Mouse (Mus musculus) left cerebral cortex, postnatal 14 days (tissue): Measurements from ENCODE around the gene Mrpl20. TPM values are rescaled to one million over a fixed set of nuclear protein-coding genes. Genes with fewer than 3 reads are reported as not detected.
"Not testable (repeated sequence)": the region's sequence is repeated elsewhere in the genome, so short reads cannot be mapped to it uniquely, and the experiment has no call there.

Experiments
- DNase-seq, 2 experiments: peaks; one replicate each; pipeline ENCODE4 v3.0.0; 2021 to 2022; ENCODE audit warnings: low spot score in 2 of 2, mixed read lengths in 1 of 2
- intact Hi-C: fragments of 180-260 bp; cut with DNase I; formaldehyde crosslinking; loops from one replicate; pipeline ENCODE4 v1.15.1; 2025
- total RNA-seq, 2 experiments: library from RNA; stranded (reverse); gene quantifications; 2 replicates each; pipeline ENCODE4 v1.2.3; 2021

The Mrpl20 gene
- total RNA-seq, 2 experiments from 2014 or later = 104 to 112 TPM

GRCm38 (mm10) chr4:155779498-155779897 lies 23.2 kb upstream of the Mrpl20 start:
- DNase-seq = no peak
- intact Hi-C loops = no loop called here

- intact Hi-C loops = no loop called here
Observed at GRCm38 (mm10) chr4:155780895-155781294, 21.8 kb upstream of the Mrpl20 start.

GRCm38 (mm10) chr4:155783486-155784080 lies 19.1 kb upstream of the Mrpl20 start:
- intact Hi-C loops = no loop called here
- DNase-seq = no peak

More at GRCm38 (mm10) chr4:155780895-155781294, 21.8 kb upstream of the Mrpl20 start:
- no peak for DNase-seq

GRCm38 (mm10) chr4:155784081-155784701 lies 18.5 kb upstream of the Mrpl20 start:
- intact Hi-C loops = no loop called here
- DNase-seq = peak; percentile 73 to 76

- intact Hi-C loops = no loop called here
Observed at GRCm38 (mm10) chr4:155785246-155785645, 17.4 kb upstream of the Mrpl20 start.

GRCm38 (mm10) chr4:155785819-155786218 lies 16.9 kb upstream of the Mrpl20 start, which contains the start of gene Tmem88b:
TSS of gene Tmem88b (minus strand) at chr4:155785874.
- DNase-seq = no peak

More at GRCm38 (mm10) chr4:155785246-155785645, 17.4 kb upstream of the Mrpl20 start:
- no peak for DNase-seq

GRCm38 (mm10) chr4:155788300-155788699 lies 14.4 kb upstream of the Mrpl20 start:
- DNase-seq = no peak
- intact Hi-C loops = no loop called here

More at GRCm38 (mm10) chr4:155785819-155786218, 16.9 kb upstream of the Mrpl20 start, which contains the start of gene Tmem88b:
- intact Hi-C loops = no loop called here

GRCm38 (mm10) chr4:155788833-155789232 lies 13.8 kb upstream of the Mrpl20 start:
- DNase-seq, intact Hi-C loops: not testable (repeated sequence)

- no peak for DNase-seq
- intact Hi-C loops = no loop called here
Observed at GRCm38 (mm10) chr4:155790021-155790489, 12.6 kb upstream of the Mrpl20 start, which contains the start of gene Ankrd65. TSS of gene Ankrd65 (plus strand) at chr4:155790439.

GRCm38 (mm10) chr4:155790650-155791161 lies 12.0 kb upstream of the Mrpl20 start:
- DNase-seq = no peak
- intact Hi-C loops = no loop called here

- intact Hi-C loops = no loop called here
- no peak for DNase-seq
Observed at GRCm38 (mm10) chr4:155791240-155791933, 11.3 kb upstream of the Mrpl20 start.

- intact Hi-C loops = no loop called here
- DNase-seq = no peak
Observed at GRCm38 (mm10) chr4:155793730-155794129, 8.9 kb upstream of the Mrpl20 start.

- DNase-seq = no peak
- intact Hi-C loops = no loop called here
Observed at GRCm38 (mm10) chr4:155802075-155802474, 603 bp upstream of the Mrpl20 start.

- peak; percentile 95 to 98 for DNase-seq
- intact Hi-C loops = no loop called here
Observed at GRCm38 (mm10) chr4:155803340-155804041, 813 bp downstream of the Mrpl20 start.

- intact Hi-C loops = no loop called here
- no peak for DNase-seq
Observed at GRCm38 (mm10) chr4:155807841-155808240, 5.2 kb downstream of the Mrpl20 start.

GRCm38 (mm10) chr4:155811929-155812664 lies 9.4 kb downstream of the Mrpl20 start, which contains the start of gene Ccnl2:
TSS of gene Ccnl2 (plus strand) at chr4:155812489.
- peak; percentile 94 to 96 for DNase-seq
- intact Hi-C loops = loop anchor here (2.0 kb wide), 1 partner anchor 15 kb away; no protein-coding TSS in a partner anchor

- no peak for DNase-seq
- intact Hi-C loops = loop anchor here (2.0 kb wide), 1 partner anchor 14 kb away; no protein-coding TSS in a partner anchor
Observed at GRCm38 (mm10) chr4:155812665-155813181, 10.0 kb downstream of the Mrpl20 start.

GRCm38 (mm10) chr4:155817533-155817932 lies 14.9 kb downstream of the Mrpl20 start:
- DNase-seq = no peak
- intact Hi-C loops = no loop called here
